ENCODE assay signal across 10 mouse cellular contexts in the genomic region with DNA sequence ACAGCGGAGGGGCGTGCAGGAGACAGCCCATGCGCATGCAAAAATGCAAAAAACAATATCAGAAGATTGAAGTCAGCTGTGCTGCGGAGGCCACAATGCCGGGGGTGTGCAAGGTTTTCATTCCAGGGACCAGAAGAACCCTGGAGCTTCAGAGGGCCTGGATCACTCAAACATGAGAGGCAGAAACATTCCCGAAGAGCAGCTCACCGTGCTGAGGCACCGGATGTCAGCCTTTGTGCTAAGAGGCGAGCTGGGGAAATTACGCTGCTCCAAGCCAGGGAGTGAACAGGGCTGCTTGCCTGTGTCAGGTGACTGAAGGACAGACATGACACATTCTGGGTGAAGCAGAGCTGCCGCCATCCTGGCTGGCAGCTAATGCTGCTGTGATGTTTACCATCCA. TPM values are rescaled to one million over a fixed set of nuclear protein-coding genes. Genes with fewer than 3 reads are reported as not detected.
DNase-seq lines count a peak whose midpoint lies in the region; ATAC-seq and TF ChIP-seq lines count a peak whose summit lies in the region.
"Had no signal": no experiment of that assay in that cellular context is flagged by ENCODE, and none has a peak within 500 bp of the region (broad histone marks: within the 10 kb centered on the region; RNA-seq: fewer than 3 reads in every experiment).

No protein-coding gene starts in this region.

- no peak overlapping the region for H3K4me2 ChIP-seq in midbrain, embryonic 11.5 days
- no peak overlapping the region for H3K4me2 ChIP-seq in midbrain, embryonic 15.5 days
- H3K4me2 ChIP-seq in heart, postnatal 0 days (ENCODE audit: low read depth, low read length): no peak overlapping the region
- no peak overlapping the region for H3K4me2 ChIP-seq in neural tube, embryonic 15.5 days
- H3K4me2 ChIP-seq: neural tube, embryonic 12.5 days had no signal

- no peak overlapping the region for H3K9ac ChIP-seq in midbrain, embryonic 11.5 days (ENCODE audit: low read length)
- no peak overlapping the region for H3K9ac ChIP-seq in midbrain, embryonic 15.5 days
- H3K9ac ChIP-seq in heart, postnatal 0 days (replicated peaks; ENCODE audit: low read depth, low read length): no peak overlapping the region
- H3K9ac ChIP-seq in neural tube, embryonic 15.5 days (replicated peaks): no peak overlapping the region

- no peaks in the 10 kb centered on the region for H3K4me1 ChIP-seq in midbrain, embryonic 11.5 days (ENCODE audit: control insufficient read depth, insufficient read depth, low read length)
- H3K4me1 ChIP-seq in midbrain, embryonic 15.5 days: peaks cover 3% of the 10 kb centered on the region; the same call in 1 of the 2 replicates
- H3K4me1 ChIP-seq in heart, postnatal 0 days (ENCODE audit: control insufficient read depth, insufficient read depth): peaks cover 5% of the 10 kb centered on the region; the same call in 1 of the 2 replicates
- peaks cover 5% of the 10 kb centered on the region; the same call in 1 of the 2 replicates for H3K4me1 ChIP-seq in neural tube, embryonic 15.5 days

- H3K4me3 ChIP-seq in midbrain, embryonic 11.5 days (ENCODE audit: low read depth, low read length): no peak overlapping the region
- H3K4me3 ChIP-seq in midbrain, embryonic 15.5 days: no peak overlapping the region
- H3K4me3 ChIP-seq in heart, postnatal 0 days (ENCODE audit: low read depth, low read length): no peak overlapping the region
- no peak overlapping the region for H3K4me3 ChIP-seq in neural tube, embryonic 15.5 days (replicated peaks)
- H3K4me3 ChIP-seq: neural tube, embryonic 12.5 days had no signal

- intact Hi-C loops in heart, postnatal 25 days (cut with DNase I): no loop called here

- no peak overlapping the region for H3K27ac ChIP-seq in midbrain, embryonic 11.5 days (ENCODE audit: low read depth, low read length)
- H3K27ac ChIP-seq in midbrain, embryonic 15.5 days: no peak overlapping the region
- no peak overlapping the region for H3K27ac ChIP-seq in heart, postnatal 0 days (ENCODE audit: low read depth)
- H3K27ac ChIP-seq in neural tube, embryonic 15.5 days (replicated peaks): no peak overlapping the region
- H3K27ac ChIP-seq: neural tube, embryonic 12.5 days had no signal

- no peaks in the 10 kb centered on the region for H3K9me3 ChIP-seq in midbrain, embryonic 11.5 days (ENCODE audit: control insufficient read depth, low read length)
- no peaks in the 10 kb centered on the region for H3K9me3 ChIP-seq in midbrain, embryonic 15.5 days
- no peaks in the 10 kb centered on the region for H3K9me3 ChIP-seq in heart, postnatal 0 days (replicated peaks; ENCODE audit: control insufficient read depth, low read length)
- no peaks in the 10 kb centered on the region for H3K9me3 ChIP-seq in neural tube, embryonic 15.5 days (replicated peaks)
- H3K9me3 ChIP-seq: G1E; neural tube, embryonic 12.5 days had no signal

- 33% methylated on average over 11 of the region's 11 CpGs for WGBS in midbrain, embryonic 11.5 days
- 32% methylated on average over 11 of the region's 11 CpGs for WGBS in midbrain, embryonic 15.5 days
- 17% methylated on average over 11 of the region's 11 CpGs for WGBS in heart, postnatal 0 days
- 35% methylated on average over 11 of the region's 11 CpGs for WGBS in neural tube, embryonic 15.5 days

- no peak for ATAC-seq in midbrain, embryonic 11.5 days (ENCODE audit: low FRiP score)
- no peak for ATAC-seq in midbrain, embryonic 15.5 days (replicated peaks)
- peak; percentile 30; the same call in 1 of the 2 replicates for ATAC-seq in heart, postnatal 0 days (ENCODE audit: insufficient read depth, low read depth)
- no peak for ATAC-seq in granulocyte monocyte progenitor cell, adult 5-6 weeks (replicated peaks; ENCODE audit: poor library complexity, severe bottlenecking)
- ATAC-seq in neural tube, embryonic 15.5 days (ENCODE audit: low FRiP score): no peak

- H3K36me3 ChIP-seq in midbrain, embryonic 11.5 days (ENCODE audit: control insufficient read depth, insufficient read depth, low read length): no peaks in the 10 kb centered on the region
- no peaks in the 10 kb centered on the region for H3K36me3 ChIP-seq in midbrain, embryonic 15.5 days (replicated peaks)
- H3K36me3 ChIP-seq in heart, postnatal 0 days (replicated peaks; ENCODE audit: control insufficient read depth, insufficient read depth, low read length): no peaks in the 10 kb centered on the region
- no peaks in the 10 kb centered on the region for H3K36me3 ChIP-seq in neural tube, embryonic 15.5 days
- H3K36me3 ChIP-seq: G1E; neural tube, embryonic 12.5 days had no signal

- peak; percentile 94 for DNase-seq in heart, adult 11 months
- no peak for DNase-seq in heart, postnatal 25 days (ENCODE audit: low spot score)
- DNase-seq in midbrain, embryonic 11.5 days (ENCODE audit: low spot score, missing footprints): peak; percentile 83
- no peak for DNase-seq in heart, postnatal 0 days (ENCODE audit: low spot score)
- DNase-seq in liver: no peak

- H3K27me3 ChIP-seq in midbrain, embryonic 11.5 days (ENCODE audit: control insufficient read depth, insufficient read depth, low read length): no peaks in the 10 kb centered on the region
- H3K27me3 ChIP-seq in midbrain, embryonic 15.5 days (replicated peaks): 0 out of 2 replicates have a peak, but pooled peaks cover 3% of the 10 kb centered on the region
- H3K27me3 ChIP-seq in heart, postnatal 0 days (ENCODE audit: control insufficient read depth, insufficient read depth, low read length): no peaks in the 10 kb centered on the region
- H3K27me3 ChIP-seq in neural tube, embryonic 15.5 days (replicated peaks): 0 out of 2 replicates have a peak, but pooled peaks cover 5% of the 10 kb centered on the region

- TF ChIP-seq EP300 in heart, postnatal 0 days (IDR thresholded peaks at IDR 0.05; ENCODE audit: low read depth): no peak

- no peak for TF ChIP-seq CTCF in heart, postnatal 0 days (IDR thresholded peaks at IDR 0.05; ENCODE audit: low read depth)

RNA-seq across cellular contexts. Expression of gene Ccdc124, which starts 6.8 kb away (rescaled TPM):
- total RNA-seq in heart, postnatal 25 days (2021): 10 to 100 TPM; 46.6 to 47.7 TPM
- 161 and 166 TPM in 2 replicates for polyA plus RNA-seq in midbrain, embryonic 11.5 days (2014; fragmentation: Nextera tagmentation; extraction: Ambion mirVana)
- 173 and 180 TPM in 2 replicates for polyA plus RNA-seq in midbrain, embryonic 15.5 days (2015; fragmentation: Nextera tagmentation; extraction: Ambion mirVana)
- 12.6 and 32.0 TPM in 2 replicates for total RNA-seq in heart, postnatal 0 days (2014; rRNA removed; ENCODE audit: low replicate concordance)
- 77.9 and 79.5 TPM in 2 replicates for polyA plus RNA-seq in heart, postnatal 0 days (2015; fragmentation: Nextera tagmentation; extraction: Ambion mirVana)
- total RNA-seq in granulocyte monocyte progenitor cell, adult 5-6 weeks (2014; fragmentation: Nextera tagmentation): 19.4 and 22.3 TPM in 2 replicates
- 35.9 and 38.9 TPM in 2 replicates for total RNA-seq in granulocyte monocyte progenitor cell, adult 5-6 weeks (2017)
- 162 and 163 TPM in 2 replicates for polyA plus RNA-seq in neural tube, embryonic 15.5 days (2015; fragmentation: Nextera tagmentation; extraction: Ambion mirVana)

RNA-seq across cellular contexts. Expression of gene Slc5a5, which starts 12.0 kb away (rescaled TPM):
- total RNA-seq in heart, postnatal 25 days (2021): not detected
- polyA plus RNA-seq in midbrain, embryonic 11.5 days (2014; fragmentation: Nextera tagmentation; extraction: Ambion mirVana): 0.61 and 0.77 TPM in 2 replicates
- 1.9 and 2.0 TPM in 2 replicates for polyA plus RNA-seq in midbrain, embryonic 15.5 days (2015; fragmentation: Nextera tagmentation; extraction: Ambion mirVana)
- total RNA-seq in heart, postnatal 0 days (2014; rRNA removed; ENCODE audit: low replicate concordance): not detected in 2 replicates
- polyA plus RNA-seq in heart, postnatal 0 days (2015; fragmentation: Nextera tagmentation; extraction: Ambion mirVana): 0.05 and 0.10 TPM in 2 replicates
- total RNA-seq in granulocyte monocyte progenitor cell, adult 5-6 weeks (2014; fragmentation: Nextera tagmentation): not detected in 2 replicates
- 0.15 TPM in 1 of 2 replicates, not detected in the other for total RNA-seq in granulocyte monocyte progenitor cell, adult 5-6 weeks (2017)
- polyA plus RNA-seq in neural tube, embryonic 15.5 days (2015; fragmentation: Nextera tagmentation; extraction: Ambion mirVana): 3.0 and 3.3 TPM in 2 replicates
- total RNA-seq: G1E had no signal

RNA-seq across cellular contexts. Expression of gene Rpl18a, which starts 16.7 kb away (rescaled TPM):
- total RNA-seq in heart, postnatal 25 days (2021): 100 to 1,000 TPM; 838 to 880 TPM
- polyA plus RNA-seq in midbrain, embryonic 11.5 days (2014; fragmentation: Nextera tagmentation; extraction: Ambion mirVana): 2,833 and 3,086 TPM in 2 replicates
- polyA plus RNA-seq in midbrain, embryonic 15.5 days (2015; fragmentation: Nextera tagmentation; extraction: Ambion mirVana): 2,076 and 2,093 TPM in 2 replicates
- total RNA-seq in heart, postnatal 0 days (2014; rRNA removed; ENCODE audit: low replicate concordance): 2,186 and 2,206 TPM in 2 replicates
- 2,523 and 2,655 TPM in 2 replicates for polyA plus RNA-seq in heart, postnatal 0 days (2015; fragmentation: Nextera tagmentation; extraction: Ambion mirVana)
- 5,658 and 6,549 TPM in 2 replicates for total RNA-seq in granulocyte monocyte progenitor cell, adult 5-6 weeks (2014; fragmentation: Nextera tagmentation)
- total RNA-seq in granulocyte monocyte progenitor cell, adult 5-6 weeks (2017): 2,742 and 3,425 TPM in 2 replicates
- polyA plus RNA-seq in neural tube, embryonic 15.5 days (2015; fragmentation: Nextera tagmentation; extraction: Ambion mirVana): 2,109 and 2,618 TPM in 2 replicates

RNA-seq across cellular contexts. Expression of gene Kcnn1, which starts 17.5 kb away (rescaled TPM):
- total RNA-seq in heart, postnatal 25 days (2021): 1 to 10 TPM; 8.1 to 8.6 TPM
- 10.9 and 12.4 TPM in 2 replicates for polyA plus RNA-seq in midbrain, embryonic 11.5 days (2014; fragmentation: Nextera tagmentation; extraction: Ambion mirVana)
- 19.0 and 20.6 TPM in 2 replicates for polyA plus RNA-seq in midbrain, embryonic 15.5 days (2015; fragmentation: Nextera tagmentation; extraction: Ambion mirVana)
- 7.5 and 25.2 TPM in 2 replicates for total RNA-seq in heart, postnatal 0 days (2014; rRNA removed; ENCODE audit: low replicate concordance)
- polyA plus RNA-seq in heart, postnatal 0 days (2015; fragmentation: Nextera tagmentation; extraction: Ambion mirVana): 3.4 TPM in 2 replicates
- total RNA-seq in granulocyte monocyte progenitor cell, adult 5-6 weeks (2014; fragmentation: Nextera tagmentation): 0.30 and 0.49 TPM in 2 replicates
- 0.90 and 3.5 TPM in 2 replicates for total RNA-seq in granulocyte monocyte progenitor cell, adult 5-6 weeks (2017)
- 17.6 and 18.6 TPM in 2 replicates for polyA plus RNA-seq in neural tube, embryonic 15.5 days (2015; fragmentation: Nextera tagmentation; extraction: Ambion mirVana)

RNA-seq across cellular contexts. Expression of gene Map1s, which starts 25.2 kb away (rescaled TPM):
- total RNA-seq in heart, postnatal 25 days (2021): 10 to 100 TPM; 20.7 to 21.2 TPM
- polyA plus RNA-seq in midbrain, embryonic 11.5 days (2014; fragmentation: Nextera tagmentation; extraction: Ambion mirVana): 31.2 and 35.4 TPM in 2 replicates
- 69.2 and 69.9 TPM in 2 replicates for polyA plus RNA-seq in midbrain, embryonic 15.5 days (2015; fragmentation: Nextera tagmentation; extraction: Ambion mirVana)
- total RNA-seq in heart, postnatal 0 days (2014; rRNA removed; ENCODE audit: low replicate concordance): 32.6 and 35.6 TPM in 2 replicates
- polyA plus RNA-seq in heart, postnatal 0 days (2015; fragmentation: Nextera tagmentation; extraction: Ambion mirVana): 21.4 and 24.9 TPM in 2 replicates
- 12.1 and 24.0 TPM in 2 replicates for total RNA-seq in granulocyte monocyte progenitor cell, adult 5-6 weeks (2014; fragmentation: Nextera tagmentation)
- total RNA-seq in granulocyte monocyte progenitor cell, adult 5-6 weeks (2017): 7.4 and 7.6 TPM in 2 replicates
- 59.5 and 64.6 TPM in 2 replicates for polyA plus RNA-seq in neural tube, embryonic 15.5 days (2015; fragmentation: Nextera tagmentation; extraction: Ambion mirVana)

Comparison
In these comparisons a context has a peak if more than half of its experiments do, and no peak if none do; other contexts are left out.
1. DNase-seq: peak in heart, adult 11 months (single experiment) and midbrain, embryonic 11.5 days (single experiment); none in heart, postnatal 25 days (single experiment), heart, postnatal 0 days (single experiment) and liver (single experiment).